Mouse (Mus musculus) midbrain, embryonic 12.5 days (tissue): ENCODE data around the gene C1qc. TPM values are rescaled to one million over a fixed set of nuclear protein-coding genes. Genes with fewer than 3 reads are reported as not detected.

ENCODE experiments used
- ATAC-seq: fragments of 200-750 bp; cut with Nextera tagmentation; 2 replicates; pipeline ENCODE4 v1.8.0; 2017; ENCODE audit warnings: low read depth, moderate TSS enrichment, moderate library complexity; ENCODE audit not compliant: low FRiP score
- H3K27ac ChIP-seq: fragments of 300-500 bp; sonication (generic); replicated peaks from 2 replicates; pipeline ENCODE4 v1.5.1; 2016; ENCODE audit warnings: mild to moderate bottlenecking
- H3K27me3 ChIP-seq: fragments of 300-500 bp; sonication (generic); 2 replicates; pipeline ENCODE4 v1.6.1; 2016; ENCODE audit warnings: mild to moderate bottlenecking
- H3K36me3 ChIP-seq: fragments of 300-500 bp; sonication (generic); 2 replicates; pipeline ENCODE4 v1.6.1; 2016
- H3K4me1 ChIP-seq: fragments of 300-500 bp; sonication (generic); 2 replicates; pipeline ENCODE4 v1.6.1; 2016
- H3K4me2 ChIP-seq: fragments of 300-500 bp; sonication (generic); replicated peaks from 2 replicates; pipeline ENCODE4 v1.6.1; 2016; ENCODE audit warnings: mild to moderate bottlenecking, moderate library complexity
- H3K4me3 ChIP-seq: fragments of 300-500 bp; sonication (generic); 2 replicates; pipeline ENCODE4 v1.5.1; 2016; ENCODE audit warnings: mild to moderate bottlenecking
- H3K9ac ChIP-seq: fragments of 300-500 bp; sonication (generic); replicated peaks from 2 replicates; pipeline ENCODE4 v1.6.1; 2016; ENCODE audit warnings: mild to moderate bottlenecking, moderate library complexity
- H3K9me3 ChIP-seq: fragments of 300-500 bp; sonication (generic); 2 replicates; pipeline ENCODE4 v1.6.1; 2016; ENCODE audit warnings: mild to moderate bottlenecking
- WGBS: fragments of 180-500 bp; shearing (Covaris S2); methylation state at CpG from one replicate; pipeline ENCODE4 v1.1.7; 2016; 5-methylcytosine and 5-hydroxymethylcytosine counted together
- polyA plus RNA-seq: library from polyadenylated mRNA; unstranded; fragments of >200 nt; fragmentation: Nextera tagmentation; extraction: Ambion mirVana; gene quantifications from 2 replicates; pipeline ENCODE4 v1.2.1, GENCODE M21; 2016

The C1qc gene
- polyA plus RNA-seq, 1 experiment from 2014 or later: 23.9 TPM

- Histone ChIP-seq H3K9ac (no peak overlapping the region), H3K9me3 (no peaks in the 10 kb centered on the region), H3K36me3 (no peaks in the 10 kb centered on the region), H3K4me2 (no peak overlapping the region), H3K4me1 (peaks cover 12% of the 10 kb centered on the region; the same call in 1 of the 2 replicates), H3K27me3 (peaks cover 81% of the 10 kb centered on the region), H3K4me3 (no peak overlapping the region), H3K27ac (no peak overlapping the region)
- 6% methylated on average over 9 of the region's 9 CpGs for WGBS
- peak; percentile 56 for ATAC-seq
Measured at GRCm38 (mm10) chr4:136893691-136894543, 1.1 kb upstream of the C1qc start.

DNA sequence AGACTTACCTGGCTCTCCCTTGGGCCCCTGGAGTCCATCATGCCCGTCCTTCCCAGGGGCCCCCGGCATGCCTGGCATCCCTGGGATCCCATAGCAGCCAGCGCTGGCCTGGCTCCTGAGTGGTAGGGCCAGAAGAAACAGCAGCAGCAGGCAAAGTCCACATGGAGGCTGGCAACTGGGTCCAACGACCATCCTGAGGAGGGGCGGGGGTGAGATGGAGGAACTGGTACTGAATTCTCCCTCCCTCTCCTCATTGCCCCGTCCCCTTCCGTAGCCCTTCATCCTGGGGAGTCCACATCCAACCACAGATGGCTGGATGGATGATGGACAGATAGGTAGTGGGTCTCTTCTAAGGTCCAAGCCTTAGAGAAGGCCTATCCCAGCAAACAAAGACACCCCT, 494 bp downstream of the C1qc start:
- 71% methylated on average over 7 of the region's 7 CpGs for WGBS
- H3K9ac ChIP-seq: no peak overlapping the region
- H3K27me3 ChIP-seq: peaks cover 67% of the 10 kb centered on the region
- no peak for ATAC-seq
- H3K27ac ChIP-seq: no peak overlapping the region
- H3K4me1 ChIP-seq: peaks cover 8% of the 10 kb centered on the region; the same call in 1 of the 2 replicates
- H3K9me3 ChIP-seq: no peaks in the 10 kb centered on the region
- no peak overlapping the region for H3K4me2 ChIP-seq
- H3K4me3 ChIP-seq: no peak overlapping the region
- H3K36me3 ChIP-seq: no peaks in the 10 kb centered on the region

DNA sequence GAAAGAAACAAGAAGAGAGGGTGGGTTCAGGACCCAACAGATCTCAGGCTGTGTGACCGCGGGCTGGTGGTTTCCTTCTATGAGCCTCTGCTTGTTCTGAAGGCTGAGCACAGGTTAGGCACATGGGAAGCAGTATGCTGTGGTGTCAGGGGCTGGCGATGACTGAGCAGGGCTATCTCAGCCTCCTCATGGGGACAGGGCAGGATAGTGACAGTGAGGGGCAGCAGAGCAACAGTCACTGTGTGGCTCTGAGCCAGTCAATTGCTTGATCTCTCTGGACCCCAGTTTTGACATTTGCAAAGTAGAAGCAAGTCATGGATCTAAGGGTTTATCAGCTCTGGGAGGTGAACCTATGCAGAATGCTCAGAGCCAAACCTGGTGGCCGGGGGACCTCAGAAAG, 1.8 kb downstream of the C1qc start:
- Histone ChIP-seq H3K27me3 (peaks cover 58% of the 10 kb centered on the region), H3K36me3 (no peaks in the 10 kb centered on the region), H3K4me1 (peaks cover 12% of the 10 kb centered on the region), H3K4me2 (no peak overlapping the region), H3K4me3 (no peak overlapping the region), H3K9ac (no peak overlapping the region), H3K9me3 (no peaks in the 10 kb centered on the region), H3K27ac (no peak overlapping the region)
- ATAC-seq: no peak
- 85% methylated on average over 4 of the region's 4 CpGs for WGBS

DNA sequence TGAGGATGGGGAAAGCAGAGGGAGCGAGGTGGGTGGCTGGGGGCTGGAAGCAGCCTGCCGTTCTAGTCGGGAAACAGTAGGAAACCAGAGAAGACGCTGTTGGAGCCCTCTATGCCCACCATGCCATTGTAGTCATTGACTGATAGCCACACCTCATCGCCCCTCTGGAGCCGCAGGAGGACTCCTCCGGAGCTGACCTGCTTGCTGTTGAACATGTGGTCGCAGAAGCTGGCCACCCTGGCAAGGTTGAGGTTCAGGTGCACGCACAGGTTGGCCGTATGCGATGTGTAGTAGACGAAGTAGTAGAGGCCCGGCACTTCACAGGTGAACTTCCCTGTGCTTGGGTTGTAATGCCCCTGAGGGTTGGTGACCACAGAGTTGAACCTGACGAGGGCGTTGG, 2.9 kb downstream of the C1qc start:
- no peak overlapping the region for H3K4me2 ChIP-seq
- no peaks in the 10 kb centered on the region for H3K9me3 ChIP-seq
- H3K27me3 ChIP-seq: peaks cover 49% of the 10 kb centered on the region
- 93% methylated on average over 15 of the region's 15 CpGs for WGBS
- no peak overlapping the region for H3K4me3 ChIP-seq
- peaks cover 10% of the 10 kb centered on the region; the same call in 1 of the 2 replicates for H3K4me1 ChIP-seq
- no peak overlapping the region for H3K9ac ChIP-seq
- H3K36me3 ChIP-seq: no peaks in the 10 kb centered on the region
- no peak for ATAC-seq
- no peak overlapping the region for H3K27ac ChIP-seq

- Histone ChIP-seq H3K27ac (no peak overlapping the region), H3K9me3 (no peaks in the 10 kb centered on the region), H3K4me2 (no peak overlapping the region), H3K9ac (no peak overlapping the region), H3K36me3 (no peaks in the 10 kb centered on the region), H3K27me3 (peaks cover 29% of the 10 kb centered on the region), H3K4me3 (no peak overlapping the region), H3K4me1 (peaks cover 10% of the 10 kb centered on the region; the same call in 1 of the 2 replicates)
- ATAC-seq: no peak
- 77% methylated on average over 5 of the region's 5 CpGs for WGBS
Measured at GRCm38 (mm10) chr4:136887714-136888113, 5.2 kb downstream of the C1qc start.

DNA sequence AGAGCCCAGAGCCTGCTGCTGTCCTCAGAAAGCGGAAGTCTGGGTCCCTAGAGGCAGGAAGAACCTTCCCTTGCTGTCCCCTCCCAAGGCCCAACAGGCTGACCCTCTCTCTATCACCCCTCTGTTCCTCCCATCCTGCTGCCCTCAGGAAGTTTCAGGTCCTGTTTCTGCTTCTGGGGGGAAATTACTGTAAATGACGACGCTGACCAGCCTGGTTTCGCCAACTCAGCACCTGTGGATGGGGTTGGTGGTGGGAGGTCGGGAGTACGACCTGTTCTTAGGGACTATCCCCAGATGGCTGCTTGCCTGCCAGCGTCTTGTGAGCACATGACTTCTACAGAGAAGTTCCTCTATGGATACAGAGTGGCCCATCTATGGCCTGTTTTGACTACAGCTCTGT, 6.8 kb downstream of the C1qc start, which contains the start of gene C1qb:
Gene C1qb, minus strand, starts transcription at position 87 of the 400 bp plus-strand sequence.
- Histone ChIP-seq H3K9me3 (no peaks in the 10 kb centered on the region), H3K9ac (no peak within 1 kb of the TSS), H3K4me1 (peaks cover 10% of the 10 kb centered on the region; the same call in 1 of the 2 replicates), H3K4me2 (no peak within 1 kb of the TSS), H3K27ac (peak within 1 kb of the TSS; percentile 42; the same call in 1 of the 2 replicates), H3K36me3 (no peaks in the 10 kb centered on the region), H3K27me3 (peaks cover 16% of the 10 kb centered on the region; the same call in 1 of the 2 replicates), H3K4me3 (no peak within 1 kb of the TSS)
- 74% methylated on average over 7 of the region's 7 CpGs for WGBS
- no peak for ATAC-seq

GRCm38 (mm10) chr4:136878601-136879000, 14.3 kb downstream of the C1qc start:
- Histone ChIP-seq H3K27me3 (0 out of 2 replicates have a peak, but pooled peaks cover 3% of the 10 kb centered on the region), H3K9ac (no peak overlapping the region), H3K4me2 (no peak overlapping the region), H3K4me1 (no peaks in the 10 kb centered on the region), H3K9me3 (no peaks in the 10 kb centered on the region), H3K27ac (no peak overlapping the region), H3K4me3 (no peak overlapping the region), H3K36me3 (no peaks in the 10 kb centered on the region)
- WGBS: 19% methylated on average over 5 of the region's 5 CpGs
- no peak for ATAC-seq

DNA sequence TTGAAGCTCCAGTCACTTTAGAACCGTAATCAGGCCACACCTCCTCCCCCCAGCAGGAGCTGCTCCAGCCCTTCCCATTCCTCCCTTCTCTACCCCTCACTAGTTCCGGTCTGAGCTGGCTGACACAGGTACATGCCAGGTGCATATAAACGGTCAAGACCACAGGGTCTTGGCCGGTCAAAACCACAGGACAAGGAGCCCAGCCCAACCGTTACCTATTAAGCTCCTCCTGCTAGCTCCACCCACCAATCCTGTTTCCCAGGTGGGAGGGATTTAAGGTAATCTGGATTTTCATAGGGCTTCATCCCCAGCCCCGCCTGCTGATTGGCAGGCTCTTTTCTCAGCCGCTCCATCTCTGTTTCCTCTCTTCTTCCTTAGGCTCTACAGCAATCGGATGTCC, 14.7 kb downstream of the C1qc start:
- no peak for ATAC-seq
- Histone ChIP-seq H3K4me3 (no peak overlapping the region), H3K9ac (no peak overlapping the region), H3K27me3 (peaks cover 3% of the 10 kb centered on the region; the same call in 1 of the 2 replicates), H3K4me2 (no peak overlapping the region), H3K4me1 (no peaks in the 10 kb centered on the region), H3K9me3 (no peaks in the 10 kb centered on the region), H3K27ac (no peak overlapping the region), H3K36me3 (no peaks in the 10 kb centered on the region)
- WGBS: 45% methylated on average over 8 of the region's 8 CpGs

DNA sequence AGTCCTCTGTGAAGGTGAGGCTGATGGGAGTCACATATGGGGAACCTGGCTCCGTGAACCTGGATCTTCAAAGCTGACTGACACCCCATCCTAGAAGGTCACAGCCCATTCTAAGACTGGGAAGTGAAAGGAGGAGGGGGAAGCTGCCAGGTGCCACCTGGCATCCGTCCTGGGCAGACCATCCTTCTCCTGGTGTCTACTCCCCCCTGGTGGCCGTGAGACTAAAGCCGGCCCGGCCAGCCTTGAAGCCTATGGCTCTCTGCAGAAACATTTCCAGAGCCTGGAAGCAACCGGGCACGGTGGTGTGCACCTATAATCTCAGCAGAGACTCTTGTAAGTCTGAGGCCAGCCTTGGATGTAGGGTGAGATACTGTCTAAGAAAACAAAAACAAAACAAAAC, 15.9 kb downstream of the C1qc start:
- WGBS: 22% methylated on average over 7 of the region's 7 CpGs
- H3K27ac ChIP-seq: no peak overlapping the region
- no peaks in the 10 kb centered on the region for H3K36me3 ChIP-seq
- no peak overlapping the region for H3K9ac ChIP-seq
- H3K4me2 ChIP-seq: no peak overlapping the region
- no peaks in the 10 kb centered on the region for H3K4me1 ChIP-seq
- no peaks in the 10 kb centered on the region for H3K9me3 ChIP-seq
- H3K4me3 ChIP-seq: no peak overlapping the region
- peaks cover 3% of the 10 kb centered on the region; the same call in 1 of the 2 replicates for H3K27me3 ChIP-seq
- ATAC-seq: peak; percentile 56; the same call in 1 of the 2 replicates

DNA sequence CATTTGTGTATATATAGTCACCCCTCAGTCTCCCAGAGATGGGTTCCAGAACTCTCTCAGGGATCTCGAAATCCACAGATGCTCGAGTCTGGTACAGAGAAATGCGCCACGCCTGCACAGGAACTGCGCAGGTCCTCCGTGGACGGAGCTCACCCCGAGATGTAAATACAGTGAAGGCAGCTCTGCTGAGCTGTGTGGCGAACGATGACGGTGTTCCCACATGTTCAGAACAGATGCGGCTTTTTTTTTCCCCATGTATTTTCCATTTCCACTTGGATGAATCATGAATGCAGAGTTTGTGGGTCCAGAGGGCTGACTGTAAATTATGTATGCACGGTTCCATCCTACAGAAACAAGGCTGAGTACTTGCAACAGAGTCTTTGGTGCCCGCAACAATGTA, 17.9 kb downstream of the C1qc start:
- WGBS: 94% methylated on average over 14 of the region's 14 CpGs
- Histone ChIP-seq H3K36me3 (no peaks in the 10 kb centered on the region), H3K27ac (no peak overlapping the region), H3K27me3 (peaks cover 3% of the 10 kb centered on the region; the same call in 1 of the 2 replicates), H3K4me3 (no peak overlapping the region), H3K4me1 (no peaks in the 10 kb centered on the region), H3K9ac (no peak overlapping the region), H3K4me2 (no peak overlapping the region), H3K9me3 (no peaks in the 10 kb centered on the region)
- no peak for ATAC-seq

GRCm38 (mm10) chr4:136868371-136868770, 24.5 kb downstream of the C1qc start:
- H3K36me3 ChIP-seq: no peaks in the 10 kb centered on the region
- ATAC-seq: no peak
- 85% methylated on average over 6 of the region's 6 CpGs for whole genome bisulfite sequencing
- 0 out of 2 replicates have a peak overlapping the region, but pooled peaks have one; percentile 61 for H3K27ac ChIP-seq
- H3K4me1 ChIP-seq: peaks cover 45% of the 10 kb centered on the region
- no peak overlapping the region for H3K4me2 ChIP-seq
- peaks cover 6% of the 10 kb centered on the region; the same call in 1 of the 2 replicates for H3K27me3 ChIP-seq
- H3K4me3 ChIP-seq: no peak overlapping the region
- no peaks in the 10 kb centered on the region for H3K9me3 ChIP-seq
- H3K9ac ChIP-seq: no peak overlapping the region

DNA sequence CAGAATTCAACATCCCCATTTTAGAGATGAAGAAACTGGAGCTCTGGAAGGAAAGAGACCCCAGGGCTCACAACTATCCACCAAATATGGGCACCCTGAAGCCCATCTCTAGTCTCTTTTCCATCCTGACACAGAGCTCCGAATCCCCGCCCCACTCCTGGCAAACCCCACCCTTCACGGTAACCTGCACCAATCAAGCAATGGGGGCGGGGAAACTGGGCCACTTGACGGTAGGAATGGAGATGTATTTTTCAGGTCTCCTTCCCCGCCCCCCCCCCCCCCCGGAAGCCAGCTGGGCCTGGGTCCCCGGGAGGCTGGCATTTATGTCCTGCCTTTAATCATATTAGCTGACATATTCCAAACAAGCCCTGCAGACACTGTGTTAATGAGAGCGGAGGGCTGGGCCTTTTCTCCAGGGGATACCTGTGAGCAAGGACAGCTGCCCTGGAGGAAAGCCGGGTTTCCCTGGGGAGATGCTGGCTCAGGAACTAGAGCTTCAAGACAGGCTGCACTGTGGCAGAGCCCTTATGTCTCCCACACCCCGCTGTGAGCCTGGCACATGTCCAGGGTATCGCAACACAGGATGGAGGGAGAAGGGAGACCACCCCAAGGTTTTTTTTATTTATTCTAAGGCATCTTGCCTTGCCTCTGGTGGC, 25.0 kb downstream of the C1qc start:
- Histone ChIP-seq H3K9me3 (no peaks in the 10 kb centered on the region), H3K9ac (no peak overlapping the region), H3K4me2 (no peak overlapping the region; the same call in 1 of the 2 replicates), H3K27me3 (peaks cover 6% of the 10 kb centered on the region; the same call in 1 of the 2 replicates), H3K4me3 (no peak overlapping the region), H3K4me1 (peaks cover 50% of the 10 kb centered on the region), H3K27ac (peak overlapping the region; percentile 61), H3K36me3 (no peaks in the 10 kb centered on the region)
- no peak for ATAC-seq
- WGBS: 14% methylated on average over 11 of the region's 12 CpGs
